Mouse (Mus musculus) forebrain, embryonic 13.5 days (tissue): ENCODE results near the gene Wnt2. TPM values are rescaled to one million over a fixed set of nuclear protein-coding genes. Genes with fewer than 3 reads are reported as not detected.

ENCODE experiments used
- ATAC-seq: fragments of 200-750 bp; cut with Nextera tagmentation; 2 replicates; pipeline ENCODE4 v1.8.0; 2017
- H3K27ac ChIP-seq: fragments of 300-500 bp; sonication (generic); 2 replicates; pipeline ENCODE4 v1.5.1; 2015; ENCODE audit warnings: inconsistent platforms, mild to moderate bottlenecking, moderate library complexity
- H3K27me3 ChIP-seq: fragments of 300-500 bp; sonication (generic); 2 replicates; pipeline ENCODE4 v1.6.1; 2015; ENCODE audit warnings: mild to moderate bottlenecking, inconsistent platforms
- H3K36me3 ChIP-seq: fragments of 300-500 bp; sonication (generic); 2 replicates; pipeline ENCODE4 v1.6.1; 2015; ENCODE audit warnings: mild to moderate bottlenecking, inconsistent platforms; ENCODE audit not compliant: poor library complexity, severe bottlenecking
- H3K4me1 ChIP-seq: fragments of 300-500 bp; sonication (generic); 2 replicates; pipeline ENCODE4 v1.6.1; 2015; ENCODE audit warnings: inconsistent platforms
- H3K4me2 ChIP-seq: fragments of 300-500 bp; sonication (generic); 2 replicates; pipeline ENCODE4 v1.6.1; 2015; ENCODE audit warnings: inconsistent platforms, mild to moderate bottlenecking, moderate library complexity
- H3K4me3 ChIP-seq: fragments of 300-500 bp; sonication (generic); 2 replicates; pipeline ENCODE4 v1.5.1; 2015; ENCODE audit warnings: mild to moderate bottlenecking, inconsistent platforms
- H3K9ac ChIP-seq: fragments of 300-500 bp; sonication (generic); 2 replicates; pipeline ENCODE4 v1.6.1; 2015; ENCODE audit warnings: mild to moderate bottlenecking, inconsistent platforms
- H3K9me3 ChIP-seq: fragments of 300-500 bp; sonication (generic); replicated peaks from 2 replicates; pipeline ENCODE4 v1.6.1; 2016; ENCODE audit warnings: inconsistent platforms
- WGBS: fragments of 180-500 bp; shearing (Covaris S2); methylation state at CpG from one replicate; pipeline ENCODE4 v1.1.7; 2015; 5-methylcytosine and 5-hydroxymethylcytosine counted together
- polyA plus RNA-seq: library from polyadenylated mRNA; unstranded; fragments of >200 nt; fragmentation: Nextera tagmentation; extraction: Ambion mirVana; gene quantifications from 2 replicates; pipeline ENCODE4 v1.2.1, GENCODE M21; 2015

Wnt2 gene
- polyA plus RNA-seq: not detected in 2 replicates

- Histone ChIP-seq H3K9me3 (no peaks in the 10 kb centered on the region), H3K36me3 (no peaks in the 10 kb centered on the region), H3K4me3 (peak within 1 kb of the TSS; percentile 42), H3K27me3 (peaks cover 45% of the 10 kb centered on the region), H3K4me1 (peaks cover 22% of the 10 kb centered on the region), H3K4me2 (peak within 1 kb of the TSS; percentile 76), H3K27ac (no peak within 1 kb of the TSS), H3K9ac (peak within 1 kb of the TSS; percentile 39; the same call in 1 of the 2 replicates)
- under 1% methylated on average over 47 of the region's 47 CpGs for WGBS
- ATAC-seq: peak; percentile 62
Measured at GRCm38 (mm10) chr6:18029746-18030656, at the start of gene Wnt2. Wnt2 (minus strand) TSS chr6:18030585.

- Histone ChIP-seq H3K36me3 (no peaks in the 10 kb centered on the region), H3K4me3 (no peak overlapping the region), H3K4me2 (no peak overlapping the region), H3K9ac (no peak overlapping the region), H3K27ac (no peak overlapping the region), H3K4me1 (no peaks in the 10 kb centered on the region), H3K27me3 (no peaks in the 10 kb centered on the region), H3K9me3 (no peaks in the 10 kb centered on the region)
- 44% methylated on average over 1 of the region's 1 CpGs for WGBS
- ATAC-seq: peak; percentile 68; the same call in 1 of the 2 replicates
Measured at GRCm38 (mm10) chr6:18078615-18079014, 48.2 kb upstream of the Wnt2 start.

- no peak for ATAC-seq
Measured at GRCm38 (mm10) chr6:18076986-18077385, 46.6 kb upstream of the Wnt2 start.

GRCm38 (mm10) chr6:18076577-18076976, 46.2 kb upstream of the Wnt2 start:
- WGBS: 77% methylated on average over 5 of the region's 5 CpGs
- no peak for ATAC-seq

More at GRCm38 (mm10) chr6:18076986-18077385, 46.6 kb upstream of the Wnt2 start:
- Histone ChIP-seq H3K9ac (no peak overlapping the region), H3K4me1 (no peaks in the 10 kb centered on the region), H3K9me3 (no peaks in the 10 kb centered on the region), H3K4me3 (no peak overlapping the region), H3K27me3 (no peaks in the 10 kb centered on the region), H3K36me3 (no peaks in the 10 kb centered on the region), H3K4me2 (no peak overlapping the region), H3K27ac (no peak overlapping the region)
- WGBS: 88% methylated on average over 7 of the region's 7 CpGs

GRCm38 (mm10) chr6:18057899-18058298, 27.5 kb upstream of the Wnt2 start:
- H3K4me1 ChIP-seq: no peaks in the 10 kb centered on the region
- H3K4me3 ChIP-seq: no peak overlapping the region
- no peaks in the 10 kb centered on the region for H3K9me3 ChIP-seq
- no peak for ATAC-seq
- no peaks in the 10 kb centered on the region for H3K27me3 ChIP-seq
- no peaks in the 10 kb centered on the region for H3K36me3 ChIP-seq
- 89% methylated on average over 4 of the region's 4 CpGs for WGBS
- no peak overlapping the region for H3K27ac ChIP-seq
- H3K4me2 ChIP-seq: no peak overlapping the region
- H3K9ac ChIP-seq: no peak overlapping the region

More at GRCm38 (mm10) chr6:18076577-18076976, 46.2 kb upstream of the Wnt2 start:
- H3K4me3 ChIP-seq: no peak overlapping the region
- no peaks in the 10 kb centered on the region for H3K27me3 ChIP-seq
- no peak overlapping the region for H3K27ac ChIP-seq
- H3K36me3 ChIP-seq: no peaks in the 10 kb centered on the region
- H3K4me2 ChIP-seq: no peak overlapping the region
- H3K4me1 ChIP-seq: no peaks in the 10 kb centered on the region
- no peaks in the 10 kb centered on the region for H3K9me3 ChIP-seq
- H3K9ac ChIP-seq: no peak overlapping the region

- no peaks in the 10 kb centered on the region for H3K4me1 ChIP-seq
- H3K27me3 ChIP-seq: no peaks in the 10 kb centered on the region
- WGBS: 72% methylated on average over 5 of the region's 5 CpGs
- no peak overlapping the region for H3K4me3 ChIP-seq
- no peak overlapping the region for H3K4me2 ChIP-seq
- no peak for ATAC-seq
- H3K27ac ChIP-seq: no peak overlapping the region
- H3K36me3 ChIP-seq: no peaks in the 10 kb centered on the region
- no peaks in the 10 kb centered on the region for H3K9me3 ChIP-seq
- H3K9ac ChIP-seq: no peak overlapping the region
Measured at GRCm38 (mm10) chr6:18051702-18052101, 21.3 kb upstream of the Wnt2 start.

- Histone ChIP-seq H3K4me1 (no peaks in the 10 kb centered on the region), H3K9me3 (no peaks in the 10 kb centered on the region), H3K4me2 (no peak overlapping the region), H3K27ac (no peak overlapping the region), H3K36me3 (no peaks in the 10 kb centered on the region), H3K9ac (no peak overlapping the region), H3K4me3 (no peak overlapping the region), H3K27me3 (no peaks in the 10 kb centered on the region)
- no peak for ATAC-seq
- WGBS: 84% methylated on average over 4 of the region's 4 CpGs
Measured at GRCm38 (mm10) chr6:18044299-18044698, 13.9 kb upstream of the Wnt2 start.

- Histone ChIP-seq H3K27me3 (no peaks in the 10 kb centered on the region), H3K4me3 (no peak overlapping the region), H3K9me3 (no peaks in the 10 kb centered on the region), H3K36me3 (no peaks in the 10 kb centered on the region), H3K4me1 (no peaks in the 10 kb centered on the region), H3K9ac (no peak overlapping the region), H3K27ac (no peak overlapping the region), H3K4me2 (no peak overlapping the region)
- no peak for ATAC-seq
- WGBS: 81% methylated on average over 5 of the region's 5 CpGs
Measured at GRCm38 (mm10) chr6:18043172-18043571, 12.8 kb upstream of the Wnt2 start.

GRCm38 (mm10) chr6:18032271-18032670, 1.9 kb upstream of the Wnt2 start:
- no peaks in the 10 kb centered on the region for H3K36me3 ChIP-seq
- ATAC-seq: no peak
- H3K27me3 ChIP-seq: peaks cover 45% of the 10 kb centered on the region
- no peak overlapping the region for H3K27ac ChIP-seq
- peak overlapping the region; percentile 39; the same call in 1 of the 2 replicates for H3K9ac ChIP-seq
- peak overlapping the region; percentile 42 for H3K4me3 ChIP-seq
- peaks cover 22% of the 10 kb centered on the region for H3K4me1 ChIP-seq
- H3K4me2 ChIP-seq: peak overlapping the region; percentile 76
- 18% methylated on average over 6 of the region's 6 CpGs for WGBS
- H3K9me3 ChIP-seq: no peaks in the 10 kb centered on the region

GRCm38 (mm10) chr6:18031509-18032010, 1.2 kb upstream of the Wnt2 start:
- Histone ChIP-seq H3K4me2 (peak overlapping the region; percentile 76), H3K4me3 (peak overlapping the region; percentile 42), H3K9ac (peak overlapping the region; percentile 39; the same call in 1 of the 2 replicates), H3K9me3 (no peaks in the 10 kb centered on the region), H3K4me1 (peaks cover 22% of the 10 kb centered on the region), H3K27ac (no peak overlapping the region), H3K36me3 (no peaks in the 10 kb centered on the region), H3K27me3 (peaks cover 45% of the 10 kb centered on the region)
- ATAC-seq: peak; percentile 76
- 1% methylated on average over 29 of the region's 29 CpGs for WGBS

- no peak overlapping the region for H3K27ac ChIP-seq
- H3K9ac ChIP-seq: 0 out of 2 replicates have a peak overlapping the region, but pooled peaks have one; percentile 39
- no peaks in the 10 kb centered on the region for H3K9me3 ChIP-seq
- H3K4me1 ChIP-seq: peaks cover 22% of the 10 kb centered on the region
- ATAC-seq: peak; percentile 17
- H3K4me3 ChIP-seq: peak overlapping the region; percentile 42
- peak overlapping the region; percentile 76 for H3K4me2 ChIP-seq
- peaks cover 45% of the 10 kb centered on the region for H3K27me3 ChIP-seq
- no peaks in the 10 kb centered on the region for H3K36me3 ChIP-seq
- WGBS: 7% methylated on average over 12 of the region's 12 CpGs
Measured at GRCm38 (mm10) chr6:18030868-18031508, 603 bp upstream of the Wnt2 start.
